Mouse (Mus musculus): ENCODE data around the gene Uba1. TPM values are rescaled to one million over a fixed set of nuclear protein-coding genes. Genes with fewer than 3 reads are reported as not detected.
A peak's percentile ranks its signal among the peaks of the same experiment; 100 is the strongest.
"Not testable (repeated sequence)": the region's sequence is repeated elsewhere in the genome, so short reads cannot be mapped to it uniquely, and the experiment has no call there.

The Uba1 gene
- total RNA-seq, 2 experiments from 2014 or later = 365 to 398 TPM

- DNase-seq (ENCODE audit: extremely low spot score in 1 of 2, low spot score in 1 of 2) = peak; percentile 49 to 55
Observed at GRCm38 (mm10) chrX:20704295-20705082, 46.4 kb downstream of the Uba1 start.

GRCm38 (mm10) chrX:20705083-20705402 lies 46.9 kb downstream of the Uba1 start:
- DNase-seq (ENCODE audit: extremely low spot score in 1 of 2, low spot score in 1 of 2) = no peak

GRCm38 (mm10) chrX:20728681-20729080 lies 70.6 kb downstream of the Uba1 start:
- no peak for DNase-seq (ENCODE audit: extremely low spot score in 1 of 2, low spot score in 1 of 2)

GRCm38 (mm10) chrX:20730048-20730447 lies 71.9 kb downstream of the Uba1 start:
- DNase-seq (ENCODE audit: extremely low spot score in 1 of 2, low spot score in 1 of 2) = not testable (repeated sequence)

Other genes with a start within 250 kb of the Uba1 start
- gene Jade3, start 232.6 kb upstream of the Uba1 start, total RNA-seq (2021) = 1 to 10 TPM; 6.6 to 6.9 TPM
- under 1 TPM in 1 of 2 experiments, not detected in 1; 0.44 TPM for gene Rgn, start 108.5 kb upstream of the Uba1 start, total RNA-seq (2021)
- gene Rbm10, start 40.8 kb upstream of the Uba1 start, total RNA-seq (2021) = 10 to 100 TPM; 46.7 to 48.1 TPM
- gene Ndufb11, start 40.7 kb upstream of the Uba1 start, total RNA-seq (2021) = 100 to 1,000 TPM; 152 to 186 TPM
- 100 to 1,000 TPM; 251 to 255 TPM for gene Cdk16, start 29.6 kb downstream of the Uba1 start, total RNA-seq (2021)
- gene Usp11, start 45.6 kb downstream of the Uba1 start, total RNA-seq (2021) = 100 to 1,000 TPM; 104 TPM
- 100 to 1,000 TPM; 187 to 192 TPM for gene Araf, start 139.5 kb downstream of the Uba1 start, total RNA-seq (2021)
- gene Timp1, start 211.8 kb downstream of the Uba1 start, total RNA-seq (2021) = under 1 TPM; 0.34 to 0.47 TPM

All from layer of hippocampus, postnatal 25 days (tissue).